Mouse (Mus musculus): ENCODE measurements around the gene Ifnl3.

DNA sequence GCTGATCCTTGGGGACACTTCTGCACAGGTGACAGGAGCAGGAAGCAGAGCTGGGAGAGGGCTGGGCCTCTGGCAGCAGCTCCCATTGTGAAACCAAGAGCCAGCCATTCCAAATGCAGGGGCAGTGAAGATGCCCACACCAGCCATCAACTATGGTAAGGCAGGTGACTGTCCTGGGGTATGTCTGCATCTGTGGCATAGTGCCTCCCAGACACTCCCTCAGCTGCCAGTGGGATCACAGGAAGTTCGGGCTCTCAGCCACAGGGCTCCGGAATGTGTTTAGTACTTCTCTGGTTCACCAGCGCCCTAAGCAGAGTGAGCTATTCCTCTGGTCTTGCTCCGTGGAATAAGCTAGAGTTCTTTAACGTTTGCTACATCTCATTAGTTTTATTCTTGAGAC, 34.4 kb downstream of the Ifnl3 start:
- TF ChIP-seq EP300 (IDR thresholded peaks at IDR 0.05; ENCODE audit: low read depth) (no peak), CTCF (IDR thresholded peaks at IDR 0.05; ENCODE audit: low read depth) (no peak)
